Mouse (Mus musculus): Measurements from ENCODE around the gene Cfap44. TPM values are rescaled to one million over a fixed set of nuclear protein-coding genes. Genes with fewer than 3 reads are reported as not detected.
A peak's percentile ranks its signal among the peaks of the same experiment; 100 is the strongest.
"Not testable (repeated sequence)": the region's sequence is repeated elsewhere in the genome, so short reads cannot be mapped to it uniquely, and the experiment has no call there.

Cfap44 gene
- polyA plus RNA-seq, 1 experiment from 2014 or later, result 5.1 TPM

DNA sequence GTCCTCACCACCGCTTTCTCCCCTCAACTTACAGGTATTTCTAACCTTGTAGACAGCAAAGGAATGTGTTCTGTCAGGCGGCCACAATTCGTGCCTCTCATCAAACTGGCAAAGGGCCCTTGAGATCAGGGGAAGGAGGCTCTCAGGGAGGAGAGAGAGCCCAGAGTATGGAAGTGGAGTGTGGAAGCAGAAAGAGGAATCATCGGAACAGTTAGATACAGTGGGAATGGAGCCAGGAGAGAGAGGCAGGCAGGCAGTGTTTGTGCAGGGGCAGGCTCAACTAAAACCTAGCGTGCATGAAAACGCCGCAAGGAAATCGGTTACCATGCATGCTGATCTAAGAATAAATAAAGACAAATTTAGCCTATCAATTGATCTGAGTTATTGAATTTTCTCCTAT is 23.0 kb downstream of the Cfap44 start:
- Histone ChIP-seq H3K27me3 (replicated peaks; ENCODE audit: control insufficient read depth, insufficient read depth, low read length) (no peaks in the 10 kb centered on the region), H3K4me2 (ENCODE audit: low read length) (no peak overlapping the region), H3K4me1 (ENCODE audit: control insufficient read depth, insufficient read depth, low read depth, low read length) (no peaks in the 10 kb centered on the region), H3K9ac (ENCODE audit: low read depth, low read length) (no peak overlapping the region), H3K4me3 (ENCODE audit: low read length) (no peak overlapping the region), H3K27ac (ENCODE audit: low read depth, low read length) (no peak overlapping the region), H3K9me3 (ENCODE audit: control insufficient read depth, low read length) (no peaks in the 10 kb centered on the region), H3K36me3 (ENCODE audit: control insufficient read depth, insufficient read depth, low read length) (no peaks in the 10 kb centered on the region; the same call in 1 of the 2 replicates)
- no peak for ATAC-seq
- 74% methylated on average over 8 of the region's 8 CpGs for WGBS

DNA sequence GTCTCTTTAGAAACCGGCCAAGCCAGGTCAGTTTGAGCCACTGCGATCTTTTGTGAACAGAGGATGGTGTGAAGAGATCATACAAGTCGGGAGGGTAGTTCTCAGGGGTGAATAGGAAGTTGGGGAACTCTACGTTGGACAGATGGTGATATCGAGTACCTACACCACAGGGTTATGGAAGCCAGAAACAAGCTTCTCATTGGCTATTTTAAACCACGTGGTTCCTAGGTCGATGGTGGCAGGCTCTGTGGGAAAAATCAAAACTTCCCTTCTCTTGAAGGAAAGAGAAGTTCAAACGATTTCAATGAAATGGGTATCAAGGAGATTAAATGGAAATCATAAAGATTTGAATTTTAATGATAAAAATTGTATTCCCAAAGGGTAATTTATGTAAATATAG is 27.1 kb downstream of the Cfap44 start:
- H3K27ac ChIP-seq (ENCODE audit: low read depth, low read length), result no peak overlapping the region
- no peak for ATAC-seq
- H3K9me3 ChIP-seq (ENCODE audit: control insufficient read depth, low read length), result no peaks in the 10 kb centered on the region
- no peaks in the 10 kb centered on the region; the same call in 1 of the 2 replicates for H3K36me3 ChIP-seq (ENCODE audit: control insufficient read depth, insufficient read depth, low read length)
- H3K9ac ChIP-seq (ENCODE audit: low read depth, low read length), result no peak overlapping the region
- no peak overlapping the region for H3K4me3 ChIP-seq (ENCODE audit: low read length)
- no peak overlapping the region for H3K4me2 ChIP-seq (ENCODE audit: low read length)
- peaks cover 2% of the 10 kb centered on the region; the same call in 1 of the 2 replicates for H3K4me1 ChIP-seq (ENCODE audit: control insufficient read depth, insufficient read depth, low read depth, low read length)
- WGBS, result 89% methylated on average over 8 of the region's 8 CpGs
- no peaks in the 10 kb centered on the region for H3K27me3 ChIP-seq (replicated peaks; ENCODE audit: control insufficient read depth, insufficient read depth, low read length)

DNA sequence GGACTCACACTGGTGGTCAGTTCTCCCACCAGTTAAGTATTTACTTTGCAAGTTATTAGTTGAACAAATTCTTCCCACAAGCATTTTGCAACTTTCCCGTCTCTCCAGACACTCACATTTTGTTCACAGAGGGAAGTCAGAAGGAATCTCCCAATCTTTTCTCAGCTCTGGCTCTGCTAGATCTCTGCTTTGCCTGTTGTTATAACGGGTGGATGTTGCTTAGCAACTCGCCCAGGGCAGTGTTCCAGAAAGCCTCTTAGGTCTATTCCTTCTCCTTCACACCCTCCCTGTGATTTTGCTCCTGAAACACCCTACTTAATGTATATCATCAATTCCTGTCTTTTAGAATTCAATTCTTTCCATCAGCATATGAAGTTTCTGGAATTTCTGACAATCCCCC is 28.9 kb downstream of the Cfap44 start:
- no peak for ATAC-seq

DNA sequence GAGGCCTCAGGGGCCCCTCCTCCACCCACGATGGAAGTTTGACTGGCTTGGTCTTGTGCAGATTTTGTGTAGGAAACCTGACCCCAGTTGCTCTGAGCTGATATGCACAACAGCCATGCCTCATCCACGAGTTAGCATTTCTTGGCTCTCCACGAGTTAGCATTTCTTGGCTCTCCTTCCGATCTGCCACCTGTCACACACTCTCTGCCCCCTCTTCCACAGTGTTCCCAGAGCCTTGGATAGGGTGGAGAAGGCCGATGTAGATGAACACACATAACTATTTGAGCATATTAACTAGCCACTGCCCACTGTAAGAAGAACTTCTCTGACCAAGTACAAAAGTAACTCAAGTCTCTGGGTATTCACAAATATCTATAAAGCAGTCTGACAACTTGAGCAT is 33.9 kb downstream of the Cfap44 start:
- 91% methylated on average over 5 of the region's 5 CpGs for whole genome bisulfite sequencing
- H3K27me3 ChIP-seq (replicated peaks; ENCODE audit: control insufficient read depth, insufficient read depth, low read length), result no peaks in the 10 kb centered on the region
- no peaks in the 10 kb centered on the region for H3K9me3 ChIP-seq (ENCODE audit: control insufficient read depth, low read length)
- no peak overlapping the region for H3K4me3 ChIP-seq (ENCODE audit: low read length)
- H3K36me3 ChIP-seq (ENCODE audit: control insufficient read depth, insufficient read depth, low read length), result no peaks in the 10 kb centered on the region
- H3K9ac ChIP-seq (ENCODE audit: low read depth, low read length), result no peak overlapping the region
- H3K4me1 ChIP-seq (ENCODE audit: control insufficient read depth, insufficient read depth, low read depth, low read length), result no peaks in the 10 kb centered on the region; the same call in 1 of the 2 replicates
- no peak overlapping the region for H3K27ac ChIP-seq (ENCODE audit: low read depth, low read length)
- ATAC-seq, result no peak
- H3K4me2 ChIP-seq (ENCODE audit: low read length), result no peak overlapping the region

More for the DNA sequence above, 28.9 kb downstream of the Cfap44 start:
- Histone ChIP-seq H3K27me3 (replicated peaks; ENCODE audit: control insufficient read depth, insufficient read depth, low read length) (no peaks in the 10 kb centered on the region), H3K9ac (ENCODE audit: low read depth, low read length) (no peak overlapping the region), H3K4me1 (ENCODE audit: control insufficient read depth, insufficient read depth, low read depth, low read length) (peaks cover 2% of the 10 kb centered on the region; the same call in 1 of the 2 replicates), H3K36me3 (ENCODE audit: control insufficient read depth, insufficient read depth, low read length) (no peaks in the 10 kb centered on the region; the same call in 1 of the 2 replicates), H3K9me3 (ENCODE audit: control insufficient read depth, low read length) (no peaks in the 10 kb centered on the region), H3K27ac (ENCODE audit: low read depth, low read length) (no peak overlapping the region), H3K4me3 (ENCODE audit: low read length) (no peak overlapping the region), H3K4me2 (ENCODE audit: low read length) (no peak overlapping the region)
- 32% methylated on average over 3 of the region's 3 CpGs for WGBS

DNA sequence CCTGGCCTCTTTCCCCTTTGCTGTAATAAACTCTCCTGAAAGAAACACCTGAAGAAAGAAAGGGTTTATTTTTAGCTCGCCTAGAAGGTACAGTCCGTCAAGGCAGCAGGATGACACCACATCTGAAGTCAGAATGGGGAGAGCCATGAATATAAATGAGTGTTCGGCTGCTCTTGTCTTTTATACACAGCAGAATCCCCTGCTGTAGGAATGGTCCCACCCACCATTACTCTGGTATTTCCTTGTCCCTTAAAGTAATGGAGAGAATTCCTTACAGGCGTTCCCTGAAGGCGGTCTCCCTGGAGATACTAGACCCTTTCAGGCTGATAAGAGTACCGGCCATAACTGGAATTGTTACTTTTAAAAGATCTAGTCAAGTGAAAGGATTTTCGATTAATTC is 35.4 kb downstream of the Cfap44 start:
- H3K27me3 ChIP-seq (replicated peaks; ENCODE audit: control insufficient read depth, insufficient read depth, low read length), result no peaks in the 10 kb centered on the region
- H3K9ac ChIP-seq (ENCODE audit: low read depth, low read length), result no peak overlapping the region
- no peaks in the 10 kb centered on the region for H3K9me3 ChIP-seq (ENCODE audit: control insufficient read depth, low read length)
- no peaks in the 10 kb centered on the region for H3K36me3 ChIP-seq (ENCODE audit: control insufficient read depth, insufficient read depth, low read length)
- 0 out of 2 replicates have a peak overlapping the region, but pooled peaks have one; percentile 6 for H3K4me2 ChIP-seq (ENCODE audit: low read length)
- H3K27ac ChIP-seq (ENCODE audit: low read depth, low read length), result no peak overlapping the region
- peak; percentile 79 for ATAC-seq
- H3K4me1 ChIP-seq (ENCODE audit: control insufficient read depth, insufficient read depth, low read depth, low read length), result no peaks in the 10 kb centered on the region
- no peak overlapping the region for H3K4me3 ChIP-seq (ENCODE audit: low read length)
- 38% methylated on average over 7 of the region's 7 CpGs for WGBS

DNA sequence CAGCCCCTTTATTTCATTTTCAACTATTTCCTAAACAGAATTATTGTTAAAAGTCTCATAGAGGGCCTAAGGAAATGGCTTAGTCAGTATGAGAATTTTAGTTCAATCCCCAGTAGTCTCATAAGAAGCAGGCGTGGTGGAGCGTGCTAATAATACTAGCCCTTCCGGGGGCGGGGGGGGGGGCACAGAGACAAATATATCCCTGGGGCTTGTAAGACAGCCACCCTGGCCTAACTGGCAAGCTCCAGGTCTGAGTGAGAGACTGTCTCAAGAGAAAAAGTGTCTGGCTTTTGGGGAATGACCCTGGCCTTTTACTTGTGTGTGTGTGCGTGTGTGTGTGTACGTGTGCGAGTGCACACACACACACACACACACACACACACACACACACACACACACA is 40.3 kb downstream of the Cfap44 start:
- Histone ChIP-seq H3K4me2 (ENCODE audit: low read length) (no peak overlapping the region), H3K4me1 (ENCODE audit: control insufficient read depth, insufficient read depth, low read depth, low read length) (no peaks in the 10 kb centered on the region), H3K27me3 (replicated peaks; ENCODE audit: control insufficient read depth, insufficient read depth, low read length) (no peaks in the 10 kb centered on the region), H3K9ac (ENCODE audit: low read depth, low read length) (no peak overlapping the region), H3K4me3 (ENCODE audit: low read length) (no peak overlapping the region), H3K27ac (ENCODE audit: low read depth, low read length) (no peak overlapping the region), H3K9me3 (ENCODE audit: control insufficient read depth, low read length) (no peaks in the 10 kb centered on the region), H3K36me3 (ENCODE audit: control insufficient read depth, insufficient read depth, low read length) (no peaks in the 10 kb centered on the region)
- 83% methylated on average over 7 of the region's 7 CpGs for WGBS
- ATAC-seq, result no peak

DNA sequence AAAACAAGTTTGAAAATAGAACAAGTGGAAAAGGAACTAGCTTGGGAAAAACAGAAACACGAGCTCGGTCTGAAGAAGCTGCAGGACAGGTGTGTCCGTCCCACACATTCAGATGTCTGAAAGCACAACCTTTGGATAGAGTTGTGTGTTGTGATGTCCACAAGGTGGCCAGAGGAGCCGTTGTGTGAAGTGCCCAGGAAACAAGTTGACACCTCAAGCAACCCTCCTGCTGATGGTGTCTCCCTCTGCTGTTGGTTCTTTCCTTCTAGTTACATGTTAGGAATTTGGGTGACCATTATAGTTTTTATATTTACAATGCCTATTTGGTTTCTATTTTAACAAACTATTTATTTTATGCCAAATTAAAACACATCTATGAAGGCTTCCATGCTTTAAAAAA is 40.9 kb downstream of the Cfap44 start:
- Histone ChIP-seq H3K27me3 (replicated peaks; ENCODE audit: control insufficient read depth, insufficient read depth, low read length) (no peaks in the 10 kb centered on the region), H3K4me1 (ENCODE audit: control insufficient read depth, insufficient read depth, low read depth, low read length) (no peaks in the 10 kb centered on the region), H3K4me3 (ENCODE audit: low read length) (no peak overlapping the region), H3K9me3 (ENCODE audit: control insufficient read depth, low read length) (no peaks in the 10 kb centered on the region), H3K36me3 (ENCODE audit: control insufficient read depth, insufficient read depth, low read length) (no peaks in the 10 kb centered on the region), H3K4me2 (ENCODE audit: low read length) (no peak overlapping the region), H3K9ac (ENCODE audit: low read depth, low read length) (no peak overlapping the region), H3K27ac (ENCODE audit: low read depth, low read length) (no peak overlapping the region)
- no peak for ATAC-seq
- WGBS, result 74% methylated on average over 4 of the region's 4 CpGs

DNA sequence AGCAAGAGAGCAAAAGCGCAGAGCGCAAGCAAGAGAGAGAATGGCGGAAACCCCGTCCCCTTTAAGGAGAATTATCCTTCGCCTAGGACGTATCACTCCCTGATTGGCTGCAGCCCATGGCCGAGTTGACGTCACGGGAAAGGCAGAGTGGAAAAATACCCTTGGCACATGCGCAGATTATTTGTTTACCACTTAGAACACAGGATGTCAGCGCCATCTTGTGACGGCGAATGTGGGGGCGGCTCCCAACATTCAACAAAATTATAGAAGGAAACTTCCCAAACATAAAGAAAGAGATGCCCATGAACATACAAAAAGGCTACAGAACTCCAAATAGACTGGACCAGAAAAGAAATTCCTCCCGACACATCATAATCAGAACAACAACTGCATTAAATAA is 47.3 kb downstream of the Cfap44 start:
- not testable (repeated sequence) for H3K27ac ChIP-seq (ENCODE audit: low read depth, low read length); H3K27me3 ChIP-seq (replicated peaks; ENCODE audit: control insufficient read depth, insufficient read depth, low read length); H3K4me1 ChIP-seq (ENCODE audit: control insufficient read depth, insufficient read depth, low read depth, low read length); H3K9me3 ChIP-seq (ENCODE audit: control insufficient read depth, low read length); H3K4me2 ChIP-seq (ENCODE audit: low read length); H3K36me3 ChIP-seq (ENCODE audit: control insufficient read depth, insufficient read depth, low read length); H3K4me3 ChIP-seq (ENCODE audit: low read length); H3K9ac ChIP-seq (ENCODE audit: low read depth, low read length); ATAC-seq
- WGBS, result 95% methylated on average over 15 of the region's 15 CpGs

DNA sequence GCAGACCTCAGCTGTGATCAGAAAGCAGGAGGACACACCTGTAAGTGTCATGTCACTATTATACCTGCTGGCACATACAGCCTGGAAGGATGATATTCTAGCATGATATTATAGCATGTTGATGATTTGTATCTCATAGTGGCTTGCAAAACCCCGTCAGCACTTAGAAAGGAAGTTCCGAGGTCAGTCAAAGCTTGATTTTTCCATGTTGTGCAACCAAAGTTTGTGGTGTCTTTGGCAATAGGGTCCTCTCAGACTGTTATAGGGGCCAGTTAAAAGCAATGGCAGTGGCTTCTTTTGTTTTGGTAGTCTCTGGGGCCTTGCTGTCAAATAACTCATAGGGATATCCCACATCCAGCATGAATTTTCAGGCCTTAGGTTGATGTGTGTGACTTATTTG is 63.3 kb downstream of the Cfap44 start:
- Histone ChIP-seq H3K27ac (ENCODE audit: low read depth, low read length) (no peak overlapping the region), H3K4me3 (ENCODE audit: low read length) (no peak overlapping the region), H3K36me3 (ENCODE audit: control insufficient read depth, insufficient read depth, low read length) (no peaks in the 10 kb centered on the region), H3K27me3 (replicated peaks; ENCODE audit: control insufficient read depth, insufficient read depth, low read length) (no peaks in the 10 kb centered on the region), H3K9ac (ENCODE audit: low read depth, low read length) (no peak overlapping the region), H3K4me2 (ENCODE audit: low read length) (no peak overlapping the region), H3K9me3 (ENCODE audit: control insufficient read depth, low read length) (no peaks in the 10 kb centered on the region), H3K4me1 (ENCODE audit: control insufficient read depth, insufficient read depth, low read depth, low read length) (no peaks in the 10 kb centered on the region)
- ATAC-seq, result no peak
- whole genome bisulfite sequencing, result 90% methylated on average over 2 of the region's 2 CpGs

DNA sequence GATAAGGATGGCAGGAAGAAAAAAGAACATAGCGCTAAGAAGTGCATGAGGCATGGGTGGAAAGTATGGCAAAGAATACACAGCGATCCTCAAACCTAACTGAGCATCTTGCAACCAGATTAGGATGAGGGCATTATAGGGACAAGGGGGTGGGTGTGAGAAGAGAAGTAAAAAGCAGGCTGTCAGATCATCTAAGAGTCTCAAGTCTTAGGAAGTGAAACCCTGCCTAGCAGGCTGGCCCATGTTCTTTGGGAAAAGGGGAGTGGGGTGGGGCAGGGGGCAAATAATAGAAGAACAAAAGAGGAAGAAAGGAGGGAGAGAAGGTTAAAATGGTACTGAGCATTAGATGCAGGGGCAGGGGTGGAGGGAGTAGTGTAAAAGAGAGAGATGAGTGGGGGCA is 64.2 kb downstream of the Cfap44 start:
- no peak overlapping the region for H3K27ac ChIP-seq (ENCODE audit: low read depth, low read length)
- no peaks in the 10 kb centered on the region for H3K27me3 ChIP-seq (replicated peaks; ENCODE audit: control insufficient read depth, insufficient read depth, low read length)
- no peak for ATAC-seq
- 94% methylated on average over 2 of the region's 2 CpGs for WGBS
- no peaks in the 10 kb centered on the region for H3K36me3 ChIP-seq (ENCODE audit: control insufficient read depth, insufficient read depth, low read length)
- H3K4me3 ChIP-seq (ENCODE audit: low read length), result no peak overlapping the region
- no peaks in the 10 kb centered on the region for H3K4me1 ChIP-seq (ENCODE audit: control insufficient read depth, insufficient read depth, low read depth, low read length)
- no peak overlapping the region for H3K9ac ChIP-seq (ENCODE audit: low read depth, low read length)
- no peaks in the 10 kb centered on the region for H3K9me3 ChIP-seq (ENCODE audit: control insufficient read depth, low read length)
- H3K4me2 ChIP-seq (ENCODE audit: low read length), result no peak overlapping the region
